ENCODE assay signal across 8 mouse cellular contexts in the genomic region with DNA sequence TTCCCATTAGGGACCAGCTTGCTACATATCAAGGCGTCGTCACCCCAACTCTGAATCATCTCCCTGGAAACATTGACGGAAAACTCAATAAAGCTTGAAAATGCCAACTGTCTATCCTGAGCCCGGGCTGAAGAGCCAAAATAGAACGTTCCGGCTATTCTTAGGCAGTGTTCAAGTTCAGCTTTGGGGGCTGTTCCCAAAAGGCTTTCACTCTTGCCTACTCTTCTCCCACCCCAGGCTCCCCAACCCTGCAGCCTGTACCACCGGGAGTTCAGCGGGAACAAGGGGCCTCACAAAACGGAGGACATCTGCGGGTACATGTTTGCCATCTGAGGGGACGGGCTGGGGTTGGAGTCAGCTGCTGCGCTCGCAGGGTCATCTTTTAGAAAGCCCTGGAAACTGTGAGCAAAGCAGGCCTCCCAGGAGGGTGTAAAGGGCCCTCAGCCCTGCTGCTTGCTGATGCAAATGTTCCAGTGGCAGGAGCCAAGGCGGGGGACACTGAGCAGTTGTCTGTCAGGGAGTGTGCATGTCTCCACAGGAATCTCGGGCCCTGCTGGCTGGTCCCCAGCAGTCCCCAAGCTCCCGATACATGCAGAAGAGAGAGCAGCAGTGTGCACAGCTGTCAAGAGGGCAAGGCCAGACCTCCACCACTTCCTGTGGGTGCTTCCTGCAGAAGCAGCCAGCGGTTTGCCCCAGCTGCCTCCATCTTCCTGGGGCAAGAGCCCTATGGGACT.
DNase-seq lines count a peak whose midpoint lies in the region; ATAC-seq and TF ChIP-seq lines count a peak whose summit lies in the region.

No protein-coding gene starts in this region.

- TF ChIP-seq EP300 in heart, postnatal 0 days (IDR thresholded peaks at IDR 0.05; ENCODE audit: low read depth), result no peak

- 84% methylated on average over 17 of the region's 17 CpGs for WGBS in hindbrain, embryonic 16.5 days
- 80% methylated on average over 17 of the region's 17 CpGs for WGBS in hindbrain, embryonic 14.5 days
- 76% methylated on average over 17 of the region's 17 CpGs for WGBS in heart, postnatal 0 days
- WGBS in forebrain, embryonic 15.5 days, result 89% methylated on average over 17 of the region's 17 CpGs

- H3K9ac ChIP-seq in hindbrain, embryonic 16.5 days (ENCODE audit: low read depth, low read length), result no peak overlapping the region
- H3K9ac ChIP-seq in hindbrain, embryonic 14.5 days, result no peak overlapping the region
- H3K9ac ChIP-seq in heart, postnatal 0 days (replicated peaks; ENCODE audit: low read depth, low read length), result no peak overlapping the region
- H3K9ac ChIP-seq in forebrain, embryonic 15.5 days (replicated peaks), result no peak overlapping the region

- no peak overlapping the region for H3K4me3 ChIP-seq in hindbrain, embryonic 16.5 days (ENCODE audit: low read length)
- H3K4me3 ChIP-seq in hindbrain, embryonic 14.5 days (replicated peaks; ENCODE audit: low read length), result no peak overlapping the region
- no peak overlapping the region for H3K4me3 ChIP-seq in heart, postnatal 0 days (ENCODE audit: low read depth, low read length)
- H3K4me3 ChIP-seq in megakaryocyte, embryonic 14.5 days (replicated peaks), result peak overlapping the region; percentile 74
- H3K4me3 ChIP-seq in forebrain, embryonic 15.5 days, result no peak overlapping the region

- ATAC-seq in hindbrain, embryonic 16.5 days, result 0 out of 2 replicates have a peak, but pooled peaks have one; percentile 10
- ATAC-seq in hindbrain, embryonic 14.5 days (ENCODE audit: low FRiP score), result no peak
- no peak for ATAC-seq in heart, postnatal 0 days (ENCODE audit: insufficient read depth, low read depth)
- no peak for ATAC-seq in forebrain, embryonic 15.5 days (replicated peaks)

- H3K27me3 ChIP-seq in hindbrain, embryonic 16.5 days (replicated peaks; ENCODE audit: control insufficient read depth, insufficient read depth, low read length), result no peaks in the 10 kb centered on the region
- no peaks in the 10 kb centered on the region for H3K27me3 ChIP-seq in hindbrain, embryonic 14.5 days (ENCODE audit: control insufficient read depth, insufficient read depth, low read length)
- no peaks in the 10 kb centered on the region for H3K27me3 ChIP-seq in heart, postnatal 0 days (ENCODE audit: control insufficient read depth, insufficient read depth, low read length)
- H3K27me3 ChIP-seq in megakaryocyte, embryonic 14.5 days (replicated peaks), result peaks cover 88% of the 10 kb centered on the region
- H3K27me3 ChIP-seq in forebrain, embryonic 15.5 days, result no peaks in the 10 kb centered on the region

- no peaks in the 10 kb centered on the region for H3K4me1 ChIP-seq in hindbrain, embryonic 16.5 days (ENCODE audit: control insufficient read depth, insufficient read depth, low read depth, low read length)
- no peaks in the 10 kb centered on the region for H3K4me1 ChIP-seq in hindbrain, embryonic 14.5 days (replicated peaks; ENCODE audit: control insufficient read depth, insufficient read depth, low read length)
- H3K4me1 ChIP-seq in heart, postnatal 0 days (ENCODE audit: control insufficient read depth, insufficient read depth), result 0 out of 2 replicates have a peak, but pooled peaks cover 3% of the 10 kb centered on the region
- H3K4me1 ChIP-seq in megakaryocyte, embryonic 14.5 days, result peaks cover 75% of the 10 kb centered on the region
- H3K4me1 ChIP-seq in forebrain, embryonic 15.5 days, result peaks cover 13% of the 10 kb centered on the region

- H3K27ac ChIP-seq in hindbrain, embryonic 16.5 days (ENCODE audit: low read depth, low read length), result no peak overlapping the region
- H3K27ac ChIP-seq in hindbrain, embryonic 14.5 days, result no peak overlapping the region
- peak overlapping the region; percentile 61; the same call in 1 of the 2 replicates for H3K27ac ChIP-seq in heart, postnatal 0 days (ENCODE audit: low read depth)
- H3K27ac ChIP-seq in forebrain, embryonic 15.5 days (replicated peaks), result no peak overlapping the region

- DNase-seq in hindbrain, embryonic 14.5 days (ENCODE audit: low spot score), result no peak
- peak; percentile 59 to 63 for DNase-seq in CD8-positive naive resting alpha-beta T cell, adult 2 months (ENCODE audit: low read depth in 2 of 2, low spot score in 2 of 2)
- no peak for DNase-seq in heart, postnatal 0 days (ENCODE audit: low spot score)
- DNase-seq in MN1 (ENCODE audit: low spot score), result no peak
- no peak for DNase-seq in embryo, embryonic 10.5 days (ENCODE audit: low spot score)

- H3K36me3 ChIP-seq in hindbrain, embryonic 16.5 days (ENCODE audit: control insufficient read depth, insufficient read depth, low read length), result peaks cover 2% of the 10 kb centered on the region; the same call in 1 of the 2 replicates
- 0 out of 2 replicates have a peak, but pooled peaks cover 3% of the 10 kb centered on the region for H3K36me3 ChIP-seq in hindbrain, embryonic 14.5 days (replicated peaks; ENCODE audit: control insufficient read depth, insufficient read depth)
- peaks cover 6% of the 10 kb centered on the region for H3K36me3 ChIP-seq in heart, postnatal 0 days (replicated peaks; ENCODE audit: control insufficient read depth, insufficient read depth, low read length)
- peaks cover 44% of the 10 kb centered on the region for H3K36me3 ChIP-seq in megakaryocyte, embryonic 14.5 days (replicated peaks; ENCODE audit: low read length)
- no peaks in the 10 kb centered on the region for H3K36me3 ChIP-seq in forebrain, embryonic 15.5 days

- H3K9me3 ChIP-seq in hindbrain, embryonic 16.5 days (ENCODE audit: control insufficient read depth, low read length), result no peaks in the 10 kb centered on the region
- H3K9me3 ChIP-seq in hindbrain, embryonic 14.5 days (ENCODE audit: control insufficient read depth, low read length), result no peaks in the 10 kb centered on the region
- H3K9me3 ChIP-seq in heart, postnatal 0 days (replicated peaks; ENCODE audit: control insufficient read depth, low read length), result no peaks in the 10 kb centered on the region
- peaks cover 9% of the 10 kb centered on the region for H3K9me3 ChIP-seq in megakaryocyte, embryonic 14.5 days
- no peaks in the 10 kb centered on the region for H3K9me3 ChIP-seq in forebrain, embryonic 15.5 days

- no peak overlapping the region for H3K4me2 ChIP-seq in hindbrain, embryonic 16.5 days (ENCODE audit: low read length)
- no peak overlapping the region for H3K4me2 ChIP-seq in hindbrain, embryonic 14.5 days (replicated peaks)
- no peak overlapping the region for H3K4me2 ChIP-seq in heart, postnatal 0 days (ENCODE audit: low read depth, low read length)
- H3K4me2 ChIP-seq in forebrain, embryonic 15.5 days (replicated peaks), result no peak overlapping the region

- no peak for TF ChIP-seq CTCF in heart, postnatal 0 days (IDR thresholded peaks at IDR 0.05; ENCODE audit: low read depth)

Comparison
In these comparisons a context has a peak if more than half of its experiments do, and no peak if none do; other contexts are left out.
1. DNase-seq: peak in CD8-positive naive resting alpha-beta T cell, adult 2 months (2 of 2); none in hindbrain, embryonic 14.5 days (single experiment), heart, postnatal 0 days (single experiment), MN1 (single experiment) and embryo, embryonic 10.5 days (single experiment).